Comparison of ENCODE assay signal across 13 mouse cellular contexts in genomic region chr11:58751096-58751495, GRCm38 (mm10). TPM values are rescaled to one million over a fixed set of nuclear protein-coding genes. Genes with fewer than 3 reads are reported as not detected.
DNase-seq lines count a peak whose midpoint lies in the region.
"Not testable (repeated sequence)": the region's sequence is repeated elsewhere in the genome, so short reads cannot be mapped to it uniquely, and the experiment has no call there.
"Had no signal": no experiment of that assay in that cellular context is flagged by ENCODE, and none has a peak within 500 bp of the region (broad histone marks: within the 10 kb centered on the region; RNA-seq: fewer than 3 reads in every experiment).

No protein-coding gene starts in this region.

- peak; percentile 12 for DNase-seq in ZHBTc4 (ENCODE audit: low read depth, low spot score)
- peak; percentile 49 to 73 for DNase-seq in frontal cortex, postnatal 36 days (ENCODE audit: low spot score in 2 of 2)
- DNase-seq in layer of hippocampus, adult 8-10 months (ENCODE audit: low spot score in 2 of 2): peak; percentile 35 to 64
- DNase-seq in left cerebral cortex, adult 18-20 months (ENCODE audit: low spot score in 2 of 2): peak; percentile 39 to 70
- peak; percentile 42 to 84 for DNase-seq in left cerebral cortex, postnatal 14 days (ENCODE audit: low spot score in 2 of 2)
- peak; percentile 54 for DNase-seq in right cerebral cortex, adult 18-20 months
- DNase-seq in right cerebral cortex, postnatal 36 days (ENCODE audit: low spot score in 2 of 2): peak; percentile 50 to 62

- intact Hi-C loops in left cerebral cortex, postnatal 14 days (cut with DNase I): not testable (repeated sequence)

RNA-seq across cellular contexts. Expression of gene Olfr316, which starts 1.4 kb away (rescaled TPM):
- total RNA-seq in layer of hippocampus, adult 8-10 months (2022): 1 to 10 TPM in 2 of 4 experiments, under 1 TPM in 2; 0.59 to 1.8 (median 1.2) TPM
- 1 to 10 TPM; 2.1 to 2.9 TPM for total RNA-seq in left cerebral cortex, adult 18-20 months (2021)
- total RNA-seq in left cerebral cortex, postnatal 14 days (2021): under 1 TPM; 0.13 to 0.42 TPM
- total RNA-seq: adrenal gland, postnatal 14 days; gastrocnemius, postnatal 10 days; heart, postnatal 14 days; megakaryocyte-erythroid progenitor cell, adult 5-6 weeks had no signal

RNA-seq across cellular contexts. Expression of gene Olfr317, which starts 12.1 kb away (rescaled TPM):
- under 1 TPM in 3 of 4 experiments, not detected in 1; 0.19 to 0.76 (median 0.43) TPM for total RNA-seq in layer of hippocampus, adult 8-10 months (2022)
- total RNA-seq in left cerebral cortex, adult 18-20 months (2021): under 1 TPM in 1 of 2 experiments, not detected in 1; 0.26 TPM
- total RNA-seq in left cerebral cortex, postnatal 14 days (2021): under 1 TPM in 1 of 2 experiments, not detected in 1; 0.15 TPM
- total RNA-seq: adrenal gland, postnatal 14 days; G1E; gastrocnemius, postnatal 10 days; heart, postnatal 14 days; megakaryocyte-erythroid progenitor cell, adult 5-6 weeks had no signal

RNA-seq across cellular contexts. Expression of gene Olfr315, which starts 21.9 kb away (rescaled TPM):
- total RNA-seq in layer of hippocampus, adult 8-10 months (2022): not detected
- not detected for total RNA-seq in left cerebral cortex, adult 18-20 months (2021)
- not detected for total RNA-seq in left cerebral cortex, postnatal 14 days (2021)
- total RNA-seq: adrenal gland, postnatal 14 days; G1E; gastrocnemius, postnatal 10 days; heart, postnatal 14 days; layer of hippocampus, postnatal 10 days; megakaryocyte-erythroid progenitor cell, adult 5-6 weeks had no signal

RNA-seq across cellular contexts. Expression of gene Olfr318, which starts 27.3 kb away (rescaled TPM):
- under 1 TPM in 2 of 4 experiments, not detected in 2; 0.09 to 0.16 TPM for total RNA-seq in layer of hippocampus, adult 8-10 months (2022)
- not detected for total RNA-seq in left cerebral cortex, adult 18-20 months (2021)
- under 1 TPM in 1 of 2 experiments, not detected in 1; 0.13 TPM for total RNA-seq in left cerebral cortex, postnatal 14 days (2021)
- total RNA-seq: adrenal gland, postnatal 14 days; gastrocnemius, postnatal 10 days; heart, postnatal 14 days; megakaryocyte-erythroid progenitor cell, adult 5-6 weeks had no signal

RNA-seq across cellular contexts. Expression of gene Olfr314, which starts 31.7 kb away (rescaled TPM):
- total RNA-seq in layer of hippocampus, adult 8-10 months (2022): not detected
- not detected for total RNA-seq in left cerebral cortex, adult 18-20 months (2021)
- not detected for total RNA-seq in left cerebral cortex, postnatal 14 days (2021)
- total RNA-seq: adrenal gland, postnatal 14 days; gastrocnemius, postnatal 10 days; heart, postnatal 14 days; layer of hippocampus, postnatal 10 days; megakaryocyte-erythroid progenitor cell, adult 5-6 weeks had no signal

Comparison
In these comparisons a context has a peak if more than half of its experiments do, and no peak if none do; other contexts are left out.
1. Peak in every context shown above with its lines: DNase-seq.
2. DNase-seq: peak in every context shown above with its lines; median percentile 63 in left cerebral cortex, postnatal 14 days; 61 in frontal cortex, postnatal 36 days; 56 in right cerebral cortex, postnatal 36 days; 54 in left cerebral cortex, adult 18-20 months; 54 in right cerebral cortex, adult 18-20 months; 50 in layer of hippocampus, adult 8-10 months; 12 in ZHBTc4.